Comparison of ENCODE assay signal across 8 mouse cellular contexts in genomic region chr8:71610822-71611651, GRCm38 (mm10). TPM values are rescaled to one million over a fixed set of nuclear protein-coding genes. Genes with fewer than 3 reads are reported as not detected.
A peak's percentile ranks its signal among the peaks of the same experiment; 100 is the strongest.
DNase-seq lines count a peak whose midpoint lies in the region; ATAC-seq and TF ChIP-seq lines count a peak whose summit lies in the region.

Gene Colgalt1 (plus strand): TSS chr8:71610998.

- H3K9ac ChIP-seq in heart, embryonic 12.5 days, result peak within 1 kb of the TSS; percentile 94
- peak within 1 kb of the TSS; percentile 88 for H3K9ac ChIP-seq in kidney, postnatal 0 days (ENCODE audit: low read depth, low read length)
- peak within 1 kb of the TSS; percentile 89 for H3K9ac ChIP-seq in liver, embryonic 11.5 days (ENCODE audit: low read depth, low read length)
- peak within 1 kb of the TSS; percentile 86 for H3K9ac ChIP-seq in stomach, embryonic 14.5 days (replicated peaks; ENCODE audit: low read depth, low read length)

- H3K36me3 ChIP-seq in heart, embryonic 12.5 days, result peaks cover 35% of the 10 kb centered on the region
- peaks cover 11% of the 10 kb centered on the region; the same call in 1 of the 2 replicates for H3K36me3 ChIP-seq in kidney, postnatal 0 days (ENCODE audit: insufficient read depth, low read length)
- H3K36me3 ChIP-seq in liver, embryonic 11.5 days (ENCODE audit: control insufficient read depth, insufficient read depth, low read length), result peaks cover 10% of the 10 kb centered on the region
- H3K36me3 ChIP-seq in stomach, embryonic 14.5 days (ENCODE audit: control insufficient read depth, insufficient read depth, low read length), result peaks cover 10% of the 10 kb centered on the region; the same call in 1 of the 2 replicates

- peaks cover 15% of the 10 kb centered on the region for H3K4me1 ChIP-seq in heart, embryonic 12.5 days (replicated peaks)
- peaks cover 8% of the 10 kb centered on the region; the same call in 1 of the 2 replicates for H3K4me1 ChIP-seq in kidney, postnatal 0 days (replicated peaks; ENCODE audit: insufficient read depth, low read length)
- H3K4me1 ChIP-seq in liver, embryonic 11.5 days (replicated peaks; ENCODE audit: control insufficient read depth, insufficient read depth, low read length), result peaks cover 13% of the 10 kb centered on the region
- H3K4me1 ChIP-seq in stomach, embryonic 14.5 days (ENCODE audit: control insufficient read depth, insufficient read depth, low read length), result peaks cover 6% of the 10 kb centered on the region

- peak within 1 kb of the TSS; percentile 86 for H3K4me3 ChIP-seq in heart, embryonic 12.5 days
- H3K4me3 ChIP-seq in kidney, postnatal 0 days (replicated peaks; ENCODE audit: low read depth, low read length), result peak within 1 kb of the TSS; percentile 85
- peak within 1 kb of the TSS; percentile 97 for H3K4me3 ChIP-seq in liver, embryonic 11.5 days (ENCODE audit: low read depth, low read length)
- peak within 1 kb of the TSS; percentile 86 for H3K4me3 ChIP-seq in stomach, embryonic 14.5 days (ENCODE audit: low read depth, low read length)

- no peaks in the 10 kb centered on the region for H3K9me3 ChIP-seq in heart, embryonic 12.5 days (replicated peaks)
- no peaks in the 10 kb centered on the region for H3K9me3 ChIP-seq in kidney, postnatal 0 days (replicated peaks; ENCODE audit: low read length)
- no peaks in the 10 kb centered on the region for H3K9me3 ChIP-seq in liver, embryonic 11.5 days (ENCODE audit: control insufficient read depth, low read length)
- H3K9me3 ChIP-seq in stomach, embryonic 14.5 days (ENCODE audit: control insufficient read depth, low read depth, low read length), result no peaks in the 10 kb centered on the region

- WGBS in heart, embryonic 12.5 days, result under 1% methylated on average over 79 of the region's 82 CpGs
- under 1% methylated on average over 82 of the region's 82 CpGs for WGBS in kidney, postnatal 0 days
- WGBS in liver, embryonic 11.5 days, result under 1% methylated on average over 82 of the region's 82 CpGs
- under 1% methylated on average over 82 of the region's 82 CpGs for WGBS in stomach, embryonic 14.5 days

- TF ChIP-seq CTCF in kidney, postnatal 0 days (IDR thresholded peaks at IDR 0.05; ENCODE audit: low read depth), result no peak

- H3K4me2 ChIP-seq in heart, embryonic 12.5 days, result peak within 1 kb of the TSS; percentile 83
- peak within 1 kb of the TSS; percentile 87 for H3K4me2 ChIP-seq in kidney, postnatal 0 days (ENCODE audit: low read length)
- peak within 1 kb of the TSS; percentile 95 for H3K4me2 ChIP-seq in liver, embryonic 11.5 days
- peak within 1 kb of the TSS; percentile 83 for H3K4me2 ChIP-seq in stomach, embryonic 14.5 days (replicated peaks; ENCODE audit: low read depth, low read length)

- peak; percentile 99 for DNase-seq in CD4-positive helper T cell, adult 2 months (ENCODE audit: low read depth, low spot score)
- peak; percentile 99 for DNase-seq in brain, embryonic 18.5 days (ENCODE audit: low read depth, low spot score)
- DNase-seq in kidney, postnatal 0 days (ENCODE audit: low spot score), result peak; percentile 99
- peak; percentile 90 for DNase-seq in liver, embryonic 11.5 days (ENCODE audit: low spot score)
- peak; percentile 99 for DNase-seq in naive thymus-derived CD4-positive, alpha-beta T cell, adult 2 months (ENCODE audit: low read depth)

- ATAC-seq in erythroid progenitor cell, adult 5-6 weeks (replicated peaks; ENCODE audit: low FRiP score, poor library complexity, severe bottlenecking), result peak; percentile 99
- ATAC-seq in heart, embryonic 12.5 days (ENCODE audit: insufficient number of reproducible peaks, low FRiP score), result peak; percentile 99
- ATAC-seq in kidney, postnatal 0 days (replicated peaks; ENCODE audit: low FRiP score, low read depth), result peak; percentile 100
- peak; percentile 99 for ATAC-seq in liver, embryonic 11.5 days (replicated peaks; ENCODE audit: low FRiP score)
- ATAC-seq in stomach, embryonic 14.5 days (ENCODE audit: insufficient number of reproducible peaks, insufficient read depth, low FRiP score, low read depth), result peak; percentile 99

- no peaks in the 10 kb centered on the region for H3K27me3 ChIP-seq in heart, embryonic 12.5 days (replicated peaks)
- no peaks in the 10 kb centered on the region for H3K27me3 ChIP-seq in kidney, postnatal 0 days (ENCODE audit: insufficient read depth, low read length)
- H3K27me3 ChIP-seq in liver, embryonic 11.5 days (replicated peaks; ENCODE audit: control insufficient read depth, insufficient read depth, low read length), result no peaks in the 10 kb centered on the region
- H3K27me3 ChIP-seq in stomach, embryonic 14.5 days (ENCODE audit: control insufficient read depth, insufficient read depth, low read length), result no peaks in the 10 kb centered on the region

- peak within 1 kb of the TSS; percentile 73; the same call in 1 of the 2 replicates for H3K27ac ChIP-seq in heart, embryonic 12.5 days (ENCODE audit: poor library complexity, severe bottlenecking)
- peak within 1 kb of the TSS; percentile 77 for H3K27ac ChIP-seq in kidney, postnatal 0 days
- peak within 1 kb of the TSS; percentile 79 for H3K27ac ChIP-seq in liver, embryonic 11.5 days (ENCODE audit: low read depth, low read length)
- H3K27ac ChIP-seq in stomach, embryonic 14.5 days (ENCODE audit: low read length), result peak within 1 kb of the TSS; percentile 81; the same call in 1 of the 2 replicates

RNA-seq across cellular contexts. Expression of gene Colgalt1, which starts in this region (rescaled TPM):
- 5.9 and 19.5 TPM in 2 replicates for total RNA-seq in erythroid progenitor cell, adult 5-6 weeks (2015; ENCODE audit: low replicate concordance)
- total RNA-seq in erythroid progenitor cell, adult 5-6 weeks (2017; ENCODE audit: low replicate concordance), result 9.2 and 11.0 TPM in 2 replicates
- polyA plus RNA-seq in heart, embryonic 12.5 days (2016; fragmentation: Nextera tagmentation; extraction: Ambion mirVana), result 60.7 and 61.4 TPM in 2 replicates
- 64.1 and 66.2 TPM in 2 replicates for polyA plus RNA-seq in kidney, postnatal 0 days (2015; fragmentation: Nextera tagmentation; extraction: Ambion mirVana)
- polyA plus RNA-seq in liver, embryonic 11.5 days (2014; fragmentation: Nextera tagmentation; extraction: Ambion mirVana), result 45.2 and 45.4 TPM in 2 replicates
- 87.6 and 89.1 TPM in 2 replicates for polyA plus RNA-seq in stomach, embryonic 14.5 days (2014; fragmentation: Nextera tagmentation; extraction: Ambion mirVana)

Comparison
In these comparisons a context has a peak if more than half of its experiments do, and no peak if none do; other contexts are left out.
1. Peak in every context shown above with its lines: DNase-seq, ATAC-seq, H3K4me3 ChIP-seq and H3K27ac ChIP-seq.